Mouse (Mus musculus) liver, embryonic 13.5 days (tissue): ENCODE data around the gene Dlgap4. TPM values are rescaled to one million over a fixed set of nuclear protein-coding genes. Genes with fewer than 3 reads are reported as not detected.

ENCODE experiments used
- ATAC-seq: fragments of 200-750 bp; cut with Nextera tagmentation; 2 replicates; pipeline ENCODE4 v1.8.0; 2017; ENCODE audit warnings: low read depth, mild to moderate bottlenecking, moderate number of reproducible peaks, moderate library complexity
- DNase-seq: peaks from one replicate; pipeline ENCODE4 v3.0.0; 2022
- H3K27ac ChIP-seq: fragments of 300-500 bp; sonication (generic); 2 replicates; pipeline ENCODE4 v1.5.1; 2015; ENCODE audit warnings: moderate library complexity, mild to moderate bottlenecking, inconsistent platforms
- H3K27me3 ChIP-seq: fragments of 300-500 bp; sonication (generic); 2 replicates; pipeline ENCODE4 v1.6.1; 2015; ENCODE audit warnings: mild to moderate bottlenecking, inconsistent platforms
- H3K36me3 ChIP-seq: fragments of 300-500 bp; sonication (generic); 2 replicates; pipeline ENCODE4 v1.6.1; 2015; ENCODE audit warnings: mild to moderate bottlenecking, inconsistent platforms
- H3K4me1 ChIP-seq: fragments of 300-500 bp; sonication (generic); replicated peaks from 2 replicates; pipeline ENCODE4 v1.6.1; 2015; ENCODE audit warnings: inconsistent platforms
- H3K4me2 ChIP-seq: fragments of 300-500 bp; sonication (generic); 2 replicates; pipeline ENCODE4 v1.6.1; 2015; ENCODE audit warnings: inconsistent platforms, mild to moderate bottlenecking, moderate library complexity
- H3K4me3 ChIP-seq: fragments of 300-500 bp; sonication (generic); replicated peaks from 2 replicates; pipeline ENCODE4 v1.5.1; 2015; ENCODE audit warnings: mild to moderate bottlenecking, inconsistent platforms
- H3K9ac ChIP-seq: fragments of 300-500 bp; sonication (generic); 2 replicates; pipeline ENCODE4 v1.6.1; 2015; ENCODE audit warnings: mild to moderate bottlenecking, inconsistent platforms
- H3K9me3 ChIP-seq: fragments of 300-500 bp; sonication (generic); replicated peaks from 2 replicates; pipeline ENCODE4 v1.6.1; 2016; ENCODE audit warnings: inconsistent platforms
- WGBS: fragments of 180-500 bp; shearing (Covaris S2); methylation state at CpG from one replicate; pipeline ENCODE4 v1.1.7; 2015; ENCODE audit not compliant: insufficient replicate concordance; 5-methylcytosine and 5-hydroxymethylcytosine counted together
- polyA plus RNA-seq: library from polyadenylated mRNA; unstranded; fragments of >200 nt; fragmentation: Nextera tagmentation; extraction: Ambion mirVana; gene quantifications from 2 replicates; pipeline ENCODE4 v1.2.1, GENCODE M21; 2015

The Dlgap4 gene
- polyA plus RNA-seq, 1 experiment from 2014 or later, result 11.3 TPM

GRCm38 (mm10) chr2:156716683-156717082 lies 103.2 kb downstream of the Dlgap4 start:
- Histone ChIP-seq H3K27ac (no peak overlapping the region), H3K9ac (no peak overlapping the region), H3K27me3 (no peaks in the 10 kb centered on the region), H3K4me3 (no peak overlapping the region), H3K9me3 (no peaks in the 10 kb centered on the region), H3K4me1 (peaks cover 39% of the 10 kb centered on the region), H3K36me3 (no peaks in the 10 kb centered on the region), H3K4me2 (no peak overlapping the region)
- ATAC-seq (no peak), DNase-seq (no peak)
- WGBS, result 57% methylated on average over 6 of the region's 6 CpGs

DNA sequence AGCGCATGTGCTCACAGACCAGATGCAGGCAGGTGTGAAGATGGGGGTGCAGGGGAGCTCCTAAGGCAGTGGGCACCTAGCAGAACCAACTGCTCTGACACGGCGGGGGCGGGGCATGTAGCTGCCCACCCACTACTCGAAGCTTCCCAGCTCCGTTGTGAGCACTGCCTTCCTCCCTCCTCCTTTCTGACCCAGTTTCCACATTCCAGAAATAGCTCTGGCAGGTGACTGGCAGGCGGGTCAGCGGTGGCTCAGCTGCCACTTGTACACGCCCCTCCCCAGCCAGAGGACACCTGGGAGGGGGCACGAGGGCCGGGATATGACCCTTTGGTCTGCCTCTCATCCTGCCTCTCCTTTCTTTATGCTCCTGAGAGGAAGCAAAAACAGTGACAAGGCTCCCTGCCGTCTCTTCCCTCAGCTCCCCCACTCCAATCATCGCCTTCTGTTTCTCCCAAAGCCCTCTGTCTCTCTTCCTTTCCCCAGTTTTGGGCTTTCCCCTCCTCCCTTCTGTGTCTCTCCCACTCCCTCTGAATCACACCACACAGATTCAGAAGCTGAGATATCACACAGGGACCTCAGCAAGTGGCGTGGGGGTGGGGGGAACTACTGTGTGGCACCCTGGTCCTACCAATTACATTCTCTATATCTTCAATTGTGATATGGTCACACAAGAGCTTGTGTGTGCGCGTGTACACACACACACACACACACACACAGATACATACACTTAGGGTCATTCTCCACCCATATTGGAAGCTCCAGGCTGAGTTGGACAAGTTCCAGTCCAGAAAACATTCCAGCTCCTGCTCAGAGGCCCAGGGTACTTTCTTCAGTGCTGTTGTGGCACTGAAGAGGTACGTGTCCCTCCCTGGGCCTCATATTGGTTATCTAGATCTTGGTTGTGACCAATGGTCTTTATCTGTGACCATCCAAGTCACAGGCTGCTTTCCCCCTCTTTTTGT lies 104.1 kb downstream of the Dlgap4 start:
- 26% methylated on average over 17 of the region's 17 CpGs for WGBS
- DNase-seq (no peak), ATAC-seq (no peak)
- no peak overlapping the region for H3K4me3 ChIP-seq
- H3K27me3 ChIP-seq, result peaks cover 9% of the 10 kb centered on the region; the same call in 1 of the 2 replicates
- H3K36me3 ChIP-seq, result no peaks in the 10 kb centered on the region
- H3K4me1 ChIP-seq, result peaks cover 48% of the 10 kb centered on the region
- H3K9ac ChIP-seq, result no peak overlapping the region
- H3K4me2 ChIP-seq, result peak overlapping the region; percentile 29; the same call in 1 of the 2 replicates
- H3K9me3 ChIP-seq, result no peaks in the 10 kb centered on the region
- peak overlapping the region; percentile 32; the same call in 1 of the 2 replicates for H3K27ac ChIP-seq

DNA sequence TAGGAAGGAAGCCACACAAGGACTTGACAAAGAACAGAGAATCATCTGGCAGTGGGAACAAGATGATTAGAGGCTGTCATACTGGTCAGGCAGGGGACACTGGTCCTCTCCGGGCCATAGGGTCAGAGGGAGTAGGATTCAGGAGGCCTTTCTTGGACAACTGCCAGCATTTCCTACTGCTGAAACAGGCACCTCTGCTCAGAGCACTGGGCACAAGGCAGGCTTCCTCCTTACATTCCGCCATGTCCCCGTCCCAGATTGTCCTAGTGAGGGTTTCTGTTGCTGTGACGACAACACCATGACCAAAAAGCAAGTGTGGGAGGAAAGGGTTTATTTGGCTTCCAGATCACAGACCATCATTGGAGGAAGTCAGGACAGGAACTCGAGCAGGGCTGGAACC lies 105.3 kb downstream of the Dlgap4 start:
- Histone ChIP-seq H3K27ac (peak overlapping the region; percentile 53), H3K9ac (no peak overlapping the region), H3K9me3 (no peaks in the 10 kb centered on the region), H3K4me2 (no peak overlapping the region), H3K27me3 (peaks cover 11% of the 10 kb centered on the region; the same call in 1 of the 2 replicates), H3K4me3 (no peak overlapping the region), H3K36me3 (no peaks in the 10 kb centered on the region), H3K4me1 (peaks cover 53% of the 10 kb centered on the region)
- DNase-seq (no peak), ATAC-seq (no peak)
- 51% methylated on average over 5 of the region's 5 CpGs for WGBS

GRCm38 (mm10) chr2:156719549-156720312 lies 106.2 kb downstream of the Dlgap4 start:
- 76% methylated on average over 8 of the region's 8 CpGs for WGBS

DNA sequence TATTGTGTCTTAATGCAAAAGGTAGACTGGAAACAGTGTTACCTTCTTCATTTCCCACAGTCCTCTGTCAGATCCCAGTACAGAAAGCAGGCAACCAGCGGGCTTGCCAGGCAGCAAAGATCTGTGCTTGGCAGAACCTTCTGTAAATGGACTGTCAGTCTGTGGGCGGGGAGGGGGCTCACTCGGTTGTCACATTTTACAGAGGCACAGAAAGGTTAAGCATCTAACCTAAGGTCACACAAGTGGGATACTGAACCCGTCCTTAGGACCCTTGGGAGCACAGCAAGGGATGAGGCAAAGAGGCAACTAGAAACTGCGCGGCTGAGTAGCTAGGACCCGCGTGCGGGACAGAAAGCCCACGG lies 106.8 kb downstream of the Dlgap4 start:
- peak overlapping the region; percentile 94 for H3K9ac ChIP-seq

More at GRCm38 (mm10) chr2:156719549-156720312, 106.2 kb downstream of the Dlgap4 start:
- Histone ChIP-seq H3K9ac (peak overlapping the region; percentile 94), H3K4me1 (peaks cover 55% of the 10 kb centered on the region), H3K4me3 (peak overlapping the region; percentile 71), H3K9me3 (no peaks in the 10 kb centered on the region), H3K27me3 (peaks cover 11% of the 10 kb centered on the region; the same call in 1 of the 2 replicates), H3K27ac (peak overlapping the region; percentile 80), H3K4me2 (peak overlapping the region; percentile 98), H3K36me3 (no peaks in the 10 kb centered on the region)
- DNase-seq (no peak), ATAC-seq (no peak)

GRCm38 (mm10) chr2:156720675-156721553 lies 107.4 kb downstream of the Dlgap4 start:
- DNase-seq, result peak; percentile 94

More for the DNA sequence above, 106.8 kb downstream of the Dlgap4 start:
- peak overlapping the region; percentile 80 for H3K27ac ChIP-seq
- H3K4me3 ChIP-seq, result peak overlapping the region; percentile 71
- DNase-seq (no peak), ATAC-seq (0 out of 2 replicates have a peak, but pooled peaks have one; percentile 0)
- H3K9me3 ChIP-seq, result no peaks in the 10 kb centered on the region
- H3K27me3 ChIP-seq, result peaks cover 11% of the 10 kb centered on the region; the same call in 1 of the 2 replicates
- H3K4me1 ChIP-seq, result peaks cover 61% of the 10 kb centered on the region
- H3K36me3 ChIP-seq, result no peaks in the 10 kb centered on the region
- 3% methylated on average over 10 of the region's 10 CpGs for WGBS
- peak overlapping the region; percentile 98 for H3K4me2 ChIP-seq

GRCm38 (mm10) chr2:156721554-156722070 lies 108.1 kb downstream of the Dlgap4 start:
- H3K36me3 ChIP-seq, result no peaks in the 10 kb centered on the region
- WGBS, result under 1% methylated on average over 17 of the region's 17 CpGs
- peak overlapping the region; percentile 98 for H3K4me2 ChIP-seq
- peaks cover 73% of the 10 kb centered on the region for H3K4me1 ChIP-seq
- peak overlapping the region; percentile 94 for H3K9ac ChIP-seq
- H3K4me3 ChIP-seq, result peak overlapping the region; percentile 71
- H3K9me3 ChIP-seq, result no peaks in the 10 kb centered on the region
- peak overlapping the region; percentile 50; the same call in 1 of the 2 replicates for H3K27ac ChIP-seq
- no peak for DNase-seq
- H3K27me3 ChIP-seq, result peaks cover 11% of the 10 kb centered on the region; the same call in 1 of the 2 replicates
- ATAC-seq, result no peak

More at GRCm38 (mm10) chr2:156720675-156721553, 107.4 kb downstream of the Dlgap4 start:
- no peaks in the 10 kb centered on the region for H3K9me3 ChIP-seq
- peak overlapping the region; percentile 94 for H3K9ac ChIP-seq
- peak overlapping the region; percentile 98 for H3K4me2 ChIP-seq
- peak overlapping the region; percentile 80 for H3K27ac ChIP-seq
- ATAC-seq, result peak; percentile 92
- WGBS, result under 1% methylated on average over 103 of the region's 114 CpGs
- peak overlapping the region; percentile 71 for H3K4me3 ChIP-seq
- peaks cover 11% of the 10 kb centered on the region; the same call in 1 of the 2 replicates for H3K27me3 ChIP-seq
- peaks cover 66% of the 10 kb centered on the region for H3K4me1 ChIP-seq
- H3K36me3 ChIP-seq, result no peaks in the 10 kb centered on the region

GRCm38 (mm10) chr2:156722071-156722575 lies 108.6 kb downstream of the Dlgap4 start:
- Histone ChIP-seq H3K4me2 (peak overlapping the region; percentile 98), H3K4me3 (peak overlapping the region; percentile 71), H3K4me1 (peaks cover 78% of the 10 kb centered on the region), H3K27ac (0 out of 2 replicates have a peak overlapping the region, but pooled peaks have one; percentile 50), H3K36me3 (no peaks in the 10 kb centered on the region), H3K9me3 (no peaks in the 10 kb centered on the region), H3K9ac (peak overlapping the region; percentile 94), H3K27me3 (peaks cover 11% of the 10 kb centered on the region; the same call in 1 of the 2 replicates)
- ATAC-seq (no peak), DNase-seq (no peak)
- 1% methylated on average over 15 of the region's 15 CpGs for WGBS

GRCm38 (mm10) chr2:156722752-156723151 lies 109.2 kb downstream of the Dlgap4 start:
- Histone ChIP-seq H3K4me1 (peaks cover 71% of the 10 kb centered on the region), H3K36me3 (no peaks in the 10 kb centered on the region), H3K9ac (peak overlapping the region; percentile 94; the same call in 1 of the 2 replicates), H3K27ac (no peak overlapping the region), H3K27me3 (peaks cover 11% of the 10 kb centered on the region; the same call in 1 of the 2 replicates), H3K9me3 (no peaks in the 10 kb centered on the region), H3K4me3 (peak overlapping the region; percentile 71; the same call in 1 of the 2 replicates), H3K4me2 (peak overlapping the region; percentile 98)
- ATAC-seq (no peak), DNase-seq (no peak)
- whole genome bisulfite sequencing, result 57% methylated on average over 5 of the region's 5 CpGs
